13 mouse cellular contexts compared by ENCODE assay signal in genomic region chr15:6384027-6384426, GRCm38 (mm10).
A peak's percentile ranks its signal among the peaks of the same experiment; 100 is the strongest.
DNase-seq lines count a peak whose midpoint lies in the region; ATAC-seq lines count a peak whose summit lies in the region.
"Had no signal": no experiment of that assay in that cellular context is flagged by ENCODE, and none has a peak within 500 bp of the region (broad histone marks: within the 10 kb centered on the region; RNA-seq: fewer than 3 reads in every experiment).

No protein-coding gene starts in this region.

- peaks cover 25% of the 10 kb centered on the region for H3K79me2 ChIP-seq in macrophage (ENCODE audit: inconsistent target)

- H3K9me3 ChIP-seq in heart, embryonic 16.5 days (replicated peaks; ENCODE audit: control insufficient read depth, low read length), result no peaks in the 10 kb centered on the region
- no peaks in the 10 kb centered on the region for H3K9me3 ChIP-seq in embryonic facial prominence, embryonic 13.5 days
- H3K9me3 ChIP-seq in kidney, embryonic 14.5 days (ENCODE audit: control insufficient read depth, low read length), result no peaks in the 10 kb centered on the region
- H3K9me3 ChIP-seq in midbrain, embryonic 14.5 days (ENCODE audit: control insufficient read depth, low read length), result no peaks in the 10 kb centered on the region
- H3K9me3 ChIP-seq: liver, embryonic 13.5 days had no signal

- no peak overlapping the region for H3K9ac ChIP-seq in heart, embryonic 16.5 days (ENCODE audit: low read length)
- no peak overlapping the region for H3K9ac ChIP-seq in embryonic facial prominence, embryonic 13.5 days
- no peak overlapping the region for H3K9ac ChIP-seq in kidney, embryonic 14.5 days (ENCODE audit: low read depth, low read length)
- H3K9ac ChIP-seq in midbrain, embryonic 14.5 days (replicated peaks; ENCODE audit: low read length), result no peak overlapping the region
- H3K9ac ChIP-seq: liver, embryonic 13.5 days had no signal

- no peak for DNase-seq in heart, adult 8-10 months (ENCODE audit: low spot score)
- no peak for DNase-seq in midbrain, embryonic 14.5 days
- DNase-seq in frontal cortex, adult 2 months (ENCODE audit: extremely low spot score in 1 of 2, low spot score in 1 of 2), result no peak
- DNase-seq in left cerebral cortex, postnatal 36 days (ENCODE audit: low spot score in 2 of 2), result no peak
- DNase-seq: cerebellum, postnatal 10 days; gastrocnemius, adult 2 months; liver, embryonic 13.5 days had no signal

- H3K27me3 ChIP-seq in heart, embryonic 16.5 days (ENCODE audit: control insufficient read depth, insufficient read depth, low read length), result no peaks in the 10 kb centered on the region
- no peaks in the 10 kb centered on the region for H3K27me3 ChIP-seq in embryonic facial prominence, embryonic 13.5 days
- H3K27me3 ChIP-seq in kidney, embryonic 14.5 days (ENCODE audit: control insufficient read depth, insufficient read depth, low read length), result no peaks in the 10 kb centered on the region
- H3K27me3 ChIP-seq in midbrain, embryonic 14.5 days (ENCODE audit: control insufficient read depth, insufficient read depth, low read length), result no peaks in the 10 kb centered on the region

- peak overlapping the region; percentile 21; the same call in 1 of the 2 replicates for H3K4me2 ChIP-seq in heart, embryonic 16.5 days (ENCODE audit: low read depth, low read length)
- peak overlapping the region; percentile 30; the same call in 1 of the 2 replicates for H3K4me2 ChIP-seq in embryonic facial prominence, embryonic 13.5 days
- no peak overlapping the region; the same call in 1 of the 2 replicates for H3K4me2 ChIP-seq in kidney, embryonic 14.5 days (replicated peaks; ENCODE audit: low read depth, low read length)
- H3K4me2 ChIP-seq in midbrain, embryonic 14.5 days (ENCODE audit: low read length), result no peak overlapping the region
- H3K4me2 ChIP-seq: liver, embryonic 13.5 days had no signal

- no peak overlapping the region for H3K27ac ChIP-seq in heart, embryonic 16.5 days (ENCODE audit: low read length)
- H3K27ac ChIP-seq in embryonic facial prominence, embryonic 13.5 days, result peak overlapping the region; percentile 71
- peak overlapping the region; percentile 47; the same call in 1 of the 2 replicates for H3K27ac ChIP-seq in kidney, embryonic 14.5 days (ENCODE audit: low read depth, low read length)
- H3K27ac ChIP-seq in macrophage, result peak overlapping the region; percentile 95
- H3K27ac ChIP-seq in midbrain, embryonic 14.5 days (replicated peaks; ENCODE audit: low read depth, low read length), result no peak overlapping the region
- H3K27ac ChIP-seq: gastrocnemius, adult 2 months; left cerebral cortex, adult 2 months; liver, embryonic 13.5 days had no signal

- H3K4me3 ChIP-seq in heart, embryonic 16.5 days (ENCODE audit: low read length), result no peak overlapping the region
- no peak overlapping the region for H3K4me3 ChIP-seq in embryonic facial prominence, embryonic 13.5 days
- no peak overlapping the region for H3K4me3 ChIP-seq in kidney, embryonic 14.5 days (ENCODE audit: low read length)
- H3K4me3 ChIP-seq in macrophage (ENCODE audit: inconsistent target), result no peak overlapping the region
- H3K4me3 ChIP-seq in midbrain, embryonic 14.5 days (replicated peaks; ENCODE audit: low read depth, low read length), result no peak overlapping the region
- H3K4me3 ChIP-seq: gastrocnemius, adult 2 months; left cerebral cortex, adult 2 months; liver, embryonic 13.5 days had no signal

- peaks cover 24% of the 10 kb centered on the region for H3K4me1 ChIP-seq in heart, embryonic 16.5 days (ENCODE audit: control insufficient read depth, insufficient read depth, low read length)
- H3K4me1 ChIP-seq in embryonic facial prominence, embryonic 13.5 days, result peaks cover 27% of the 10 kb centered on the region
- H3K4me1 ChIP-seq in kidney, embryonic 14.5 days (ENCODE audit: control insufficient read depth, insufficient read depth, low read length), result peaks cover 23% of the 10 kb centered on the region
- no peaks in the 10 kb centered on the region for H3K4me1 ChIP-seq in midbrain, embryonic 14.5 days (ENCODE audit: control insufficient read depth, insufficient read depth, low read length)
- H3K4me1 ChIP-seq: liver, embryonic 13.5 days had no signal

- no peak for ATAC-seq in heart, embryonic 16.5 days (replicated peaks; ENCODE audit: extremely low read depth, insufficient read depth, low FRiP score)
- no peak for ATAC-seq in embryonic facial prominence, embryonic 13.5 days (ENCODE audit: insufficient number of reproducible peaks, insufficient read depth, low FRiP score, low TSS enrichment, low read depth)
- no peak for ATAC-seq in kidney, embryonic 14.5 days (ENCODE audit: low FRiP score, low TSS enrichment)
- no peak for ATAC-seq in midbrain, embryonic 14.5 days (ENCODE audit: low FRiP score, low TSS enrichment)
- ATAC-seq: forebrain, embryonic 14.5 days had no signal

- WGBS in heart, embryonic 16.5 days, result 22% methylated on average over 6 of the region's 6 CpGs
- WGBS in embryonic facial prominence, embryonic 13.5 days, result 16% methylated on average over 6 of the region's 6 CpGs
- 33% methylated on average over 6 of the region's 6 CpGs for WGBS in kidney, embryonic 14.5 days
- WGBS in macrophage (ENCODE audit: missing documents), result 57% methylated on average over 5 of the region's 6 CpGs
- WGBS in midbrain, embryonic 14.5 days, result 31% methylated on average over 6 of the region's 6 CpGs

- no peaks in the 10 kb centered on the region for H3K36me3 ChIP-seq in heart, embryonic 16.5 days (ENCODE audit: control insufficient read depth, insufficient read depth)
- H3K36me3 ChIP-seq in embryonic facial prominence, embryonic 13.5 days, result no peaks in the 10 kb centered on the region
- no peaks in the 10 kb centered on the region for H3K36me3 ChIP-seq in kidney, embryonic 14.5 days (ENCODE audit: control insufficient read depth, insufficient read depth, low read length)
- H3K36me3 ChIP-seq in macrophage (ENCODE audit: inconsistent target), result no peaks in the 10 kb centered on the region
- no peaks in the 10 kb centered on the region for H3K36me3 ChIP-seq in midbrain, embryonic 14.5 days (ENCODE audit: control insufficient read depth, insufficient read depth, low read length)
- H3K36me3 ChIP-seq: liver, embryonic 13.5 days had no signal

- intact Hi-C loops in left cerebral cortex, postnatal 36 days (cut with DNase I), result no loop called here

Comparison
In these comparisons a context has a peak if more than half of its experiments do, and no peak if none do; other contexts are left out.
1. H3K27ac ChIP-seq: peak in embryonic facial prominence, embryonic 13.5 days (single experiment), kidney, embryonic 14.5 days (single experiment) and macrophage (single experiment); none in heart, embryonic 16.5 days (single experiment) and midbrain, embryonic 14.5 days (single experiment).
2. H3K4me2 ChIP-seq: peak in heart, embryonic 16.5 days (single experiment) and embryonic facial prominence, embryonic 13.5 days (single experiment); none in kidney, embryonic 14.5 days (single experiment) and midbrain, embryonic 14.5 days (single experiment).